Mouse (Mus musculus) limb, embryonic 12.5 days (tissue): ENCODE measurements around the gene Neurod6. TPM values are rescaled to one million over a fixed set of nuclear protein-coding genes. Genes with fewer than 3 reads are reported as not detected.

ENCODE experiments used
- ATAC-seq: fragments of 200-750 bp; cut with Nextera tagmentation; 2 replicates; pipeline ENCODE4 v1.8.0; 2017; ENCODE audit warnings: low read depth, moderate TSS enrichment; ENCODE audit not compliant: insufficient number of reproducible peaks, insufficient read depth, low FRiP score, low TSS enrichment
- H3K27ac ChIP-seq: fragments of 300-500 bp; sonication (generic); 2 replicates; pipeline ENCODE4 v1.5.1; 2016; ENCODE audit warnings: mild to moderate bottlenecking, moderate library complexity
- H3K27me3 ChIP-seq: fragments of 300-500 bp; sonication (generic); 2 replicates; pipeline ENCODE4 v1.6.1; 2016; ENCODE audit warnings: mild to moderate bottlenecking, moderate library complexity
- H3K36me3 ChIP-seq: fragments of 300-500 bp; sonication (generic); 2 replicates; pipeline ENCODE4 v1.6.1; 2016; ENCODE audit warnings: mild to moderate bottlenecking, moderate library complexity
- H3K4me1 ChIP-seq: fragments of 300-500 bp; sonication (generic); replicated peaks from 2 replicates; pipeline ENCODE4 v1.6.1; 2016
- H3K4me2 ChIP-seq: fragments of 300-500 bp; sonication (generic); 2 replicates; pipeline ENCODE4 v1.6.1; 2016; ENCODE audit warnings: mild to moderate bottlenecking, moderate library complexity
- H3K4me3 ChIP-seq: fragments of 300-500 bp; sonication (generic); replicated peaks from 2 replicates; pipeline ENCODE4 v1.5.1; 2016; ENCODE audit warnings: mild to moderate bottlenecking
- H3K9ac ChIP-seq: fragments of 300-500 bp; sonication (generic); replicated peaks from 2 replicates; pipeline ENCODE4 v1.6.1; 2016; ENCODE audit warnings: mild to moderate bottlenecking, moderate library complexity
- H3K9me3 ChIP-seq: fragments of 300-500 bp; sonication (generic); 2 replicates; pipeline ENCODE4 v1.6.1; 2016; ENCODE audit warnings: mild to moderate bottlenecking, moderate library complexity
- WGBS: fragments of 180-500 bp; shearing (Covaris S2); methylation state at CpG from one replicate; pipeline ENCODE4 v1.1.7; 2016; 5-methylcytosine and 5-hydroxymethylcytosine counted together
- polyA plus RNA-seq: library from polyadenylated mRNA; unstranded; fragments of >200 nt; fragmentation: Nextera tagmentation; extraction: Ambion mirVana; gene quantifications from 2 replicates; pipeline ENCODE4 v1.2.1, GENCODE M21; 2016

Gene Neurod6
- polyA plus RNA-seq, 1 experiment from 2014 or later: not detected

DNA sequence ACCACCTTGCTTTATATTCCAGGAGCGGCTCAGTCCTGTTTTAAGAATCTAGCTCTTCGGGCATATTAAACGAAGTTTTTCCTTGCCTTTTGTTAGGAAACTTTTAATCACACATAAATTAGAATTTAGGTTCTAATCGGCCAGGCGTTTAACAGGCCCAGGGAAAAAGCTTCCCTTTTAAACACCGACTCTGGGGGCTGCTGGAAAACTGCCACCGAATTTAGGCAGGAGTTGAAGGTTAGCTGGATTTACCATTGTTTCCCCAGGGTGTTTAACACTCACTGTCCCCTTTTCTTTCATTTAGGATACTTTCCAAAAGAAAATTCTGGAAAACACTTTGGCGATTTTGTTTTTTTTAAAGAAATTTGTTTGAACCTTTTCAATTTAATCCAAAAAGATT lies 3.7 kb downstream of the Neurod6 start:
- peaks cover 31% of the 10 kb centered on the region for H3K27me3 ChIP-seq
- WGBS: 12% methylated on average over 8 of the region's 8 CpGs
- ATAC-seq: no peak
- peak overlapping the region; percentile 38 for H3K4me3 ChIP-seq
- no peaks in the 10 kb centered on the region for H3K9me3 ChIP-seq
- H3K9ac ChIP-seq: peak overlapping the region; percentile 45
- H3K27ac ChIP-seq: no peak overlapping the region
- H3K4me2 ChIP-seq: peak overlapping the region; percentile 72
- no peaks in the 10 kb centered on the region for H3K36me3 ChIP-seq
- H3K4me1 ChIP-seq: peaks cover 18% of the 10 kb centered on the region

DNA sequence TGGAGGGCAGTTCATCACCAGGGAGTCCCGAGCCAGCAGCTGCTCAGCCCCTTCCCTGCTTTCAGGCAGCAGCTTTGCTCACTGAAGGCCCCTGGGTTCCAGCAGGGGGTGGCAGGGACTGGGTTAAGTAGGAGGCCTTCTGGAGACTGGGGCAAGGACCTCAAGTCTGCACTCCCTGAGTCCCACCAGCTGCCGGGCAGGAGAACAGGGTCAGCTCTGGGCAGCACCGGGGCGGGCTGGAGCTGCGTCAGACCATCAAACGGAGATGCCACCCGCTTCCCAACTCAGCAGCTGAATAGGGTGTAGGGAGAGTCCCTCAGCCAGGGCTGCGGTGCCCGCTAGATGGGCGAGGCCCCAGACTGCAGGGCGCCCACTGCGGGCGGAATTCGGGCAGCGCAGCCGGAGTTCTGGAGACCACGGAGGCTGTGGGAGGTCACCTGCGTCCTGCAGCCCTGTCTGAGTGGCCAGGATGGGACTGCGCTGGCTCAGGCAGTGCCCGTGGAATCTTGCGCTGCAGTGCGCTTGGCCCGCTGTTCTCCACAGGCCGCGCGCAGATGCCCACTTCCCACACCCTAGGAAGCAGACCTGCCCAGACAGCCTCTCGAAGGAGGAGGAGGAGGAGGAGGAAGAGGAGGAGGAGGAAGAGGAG lies 4.3 kb downstream of the Neurod6 start:
- no peaks in the 10 kb centered on the region for H3K36me3 ChIP-seq
- peak overlapping the region; percentile 45 for H3K9ac ChIP-seq
- H3K4me1 ChIP-seq: peaks cover 18% of the 10 kb centered on the region
- peaks cover 31% of the 10 kb centered on the region for H3K27me3 ChIP-seq
- WGBS: 2% methylated on average over 27 of the region's 27 CpGs
- H3K27ac ChIP-seq: no peak overlapping the region
- H3K4me3 ChIP-seq: peak overlapping the region; percentile 38
- peak; percentile 59 for ATAC-seq
- no peaks in the 10 kb centered on the region for H3K9me3 ChIP-seq
- peak overlapping the region; percentile 72 for H3K4me2 ChIP-seq

DNA sequence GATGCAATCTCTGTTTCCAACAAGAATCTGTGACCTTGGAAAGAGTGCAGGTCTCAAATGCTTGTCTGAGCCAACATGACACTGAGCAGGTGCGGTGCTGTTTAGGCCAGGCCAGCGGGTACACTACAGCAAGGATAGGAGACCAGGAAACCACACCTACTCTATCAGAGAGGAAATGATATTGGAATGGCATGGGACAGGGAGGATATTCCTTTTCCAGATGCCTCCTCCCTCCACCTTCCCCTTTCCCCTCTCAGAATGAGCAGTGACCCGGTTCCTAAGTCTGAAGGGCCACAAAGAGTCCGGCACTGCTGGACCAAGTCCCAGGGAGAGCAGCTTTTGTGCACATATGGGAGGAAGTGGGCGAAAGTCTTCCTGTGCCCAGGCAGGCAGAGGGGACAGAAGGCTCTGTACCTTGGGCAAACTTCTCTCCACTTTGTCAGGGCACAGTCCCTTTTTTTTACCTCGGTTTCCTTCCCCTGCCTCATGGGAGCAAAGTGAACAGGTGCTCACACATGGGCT lies 4.9 kb downstream of the Neurod6 start:
- no peaks in the 10 kb centered on the region for H3K36me3 ChIP-seq
- no peak overlapping the region for H3K9ac ChIP-seq
- H3K9me3 ChIP-seq: no peaks in the 10 kb centered on the region
- peak overlapping the region; percentile 72 for H3K4me2 ChIP-seq
- peaks cover 12% of the 10 kb centered on the region for H3K4me1 ChIP-seq
- H3K27me3 ChIP-seq: peaks cover 31% of the 10 kb centered on the region
- no peak overlapping the region for H3K4me3 ChIP-seq
- ATAC-seq: no peak
- no peak overlapping the region for H3K27ac ChIP-seq
- 60% methylated on average over 6 of the region's 6 CpGs for whole genome bisulfite sequencing

DNA sequence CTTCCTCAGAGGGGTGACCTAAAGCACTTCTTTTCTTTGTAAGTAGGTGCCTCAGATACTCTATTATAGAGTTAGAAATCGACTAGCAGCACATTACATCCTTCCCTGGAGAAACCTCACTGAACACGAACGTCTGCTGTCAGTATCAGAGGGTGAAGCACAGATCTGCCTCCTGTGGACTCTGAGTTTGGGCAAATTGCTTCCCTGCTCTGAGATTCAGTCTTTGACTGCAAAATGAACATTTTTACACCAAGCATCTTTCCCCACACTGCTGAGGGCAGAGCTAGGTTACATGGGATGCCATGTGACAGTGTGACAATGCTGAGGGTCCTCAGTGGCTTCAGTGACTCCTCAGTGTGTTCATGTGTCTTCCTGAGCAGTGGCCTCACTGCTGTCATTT lies 13.3 kb downstream of the Neurod6 start:
- Histone ChIP-seq H3K9me3 (no peaks in the 10 kb centered on the region), H3K9ac (no peak overlapping the region), H3K4me3 (no peak overlapping the region), H3K27ac (no peak overlapping the region), H3K27me3 (peaks cover 5% of the 10 kb centered on the region; the same call in 1 of the 2 replicates), H3K36me3 (no peaks in the 10 kb centered on the region), H3K4me2 (no peak overlapping the region), H3K4me1 (0 out of 2 replicates have a peak, but pooled peaks cover 5% of the 10 kb centered on the region)
- 83% methylated on average over 3 of the region's 3 CpGs for WGBS
- ATAC-seq: no peak

DNA sequence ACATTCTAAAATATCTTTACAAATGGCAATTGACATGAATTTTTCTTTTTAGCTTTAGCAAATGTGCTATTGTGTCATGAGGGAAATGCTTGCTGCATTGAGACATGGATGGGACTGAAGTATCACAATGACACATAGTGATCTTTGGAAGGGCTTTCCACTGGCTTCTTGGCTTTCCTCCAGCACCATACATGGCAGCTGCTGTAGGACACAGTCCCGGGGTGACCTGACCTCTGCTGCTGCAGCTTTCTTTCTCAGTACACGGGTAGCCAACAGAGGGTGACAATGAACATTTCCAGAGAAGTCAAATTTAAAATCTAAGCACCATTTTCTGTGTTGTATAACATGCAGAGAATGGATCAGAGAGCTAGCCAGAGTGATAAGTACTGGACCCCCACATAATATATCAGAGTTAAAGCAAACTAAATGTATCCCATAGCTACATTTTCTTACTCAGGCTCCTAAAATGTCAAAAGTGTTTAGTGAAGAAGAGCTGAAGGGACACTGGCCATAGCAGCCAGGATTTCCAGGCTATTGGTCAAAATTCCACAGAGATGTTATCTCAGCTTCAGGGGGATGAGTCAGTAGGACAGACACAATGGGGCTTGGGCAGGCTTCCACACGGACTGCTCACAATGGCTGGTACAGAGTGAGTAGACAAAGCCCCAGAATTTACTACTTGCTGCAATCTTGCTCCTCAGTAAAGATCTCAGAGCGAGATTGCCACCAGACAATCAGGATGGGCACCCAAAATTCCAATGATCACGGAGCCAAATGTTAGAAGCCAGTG lies 19.7 kb downstream of the Neurod6 start:
- no peak overlapping the region for H3K4me3 ChIP-seq
- no peaks in the 10 kb centered on the region for H3K27me3 ChIP-seq
- no peak overlapping the region for H3K9ac ChIP-seq
- no peaks in the 10 kb centered on the region for H3K9me3 ChIP-seq
- 73% methylated on average over 5 of the region's 5 CpGs for WGBS
- no peaks in the 10 kb centered on the region for H3K4me1 ChIP-seq
- no peak for ATAC-seq
- H3K4me2 ChIP-seq: no peak overlapping the region
- H3K36me3 ChIP-seq: no peaks in the 10 kb centered on the region
- H3K27ac ChIP-seq: no peak overlapping the region

DNA sequence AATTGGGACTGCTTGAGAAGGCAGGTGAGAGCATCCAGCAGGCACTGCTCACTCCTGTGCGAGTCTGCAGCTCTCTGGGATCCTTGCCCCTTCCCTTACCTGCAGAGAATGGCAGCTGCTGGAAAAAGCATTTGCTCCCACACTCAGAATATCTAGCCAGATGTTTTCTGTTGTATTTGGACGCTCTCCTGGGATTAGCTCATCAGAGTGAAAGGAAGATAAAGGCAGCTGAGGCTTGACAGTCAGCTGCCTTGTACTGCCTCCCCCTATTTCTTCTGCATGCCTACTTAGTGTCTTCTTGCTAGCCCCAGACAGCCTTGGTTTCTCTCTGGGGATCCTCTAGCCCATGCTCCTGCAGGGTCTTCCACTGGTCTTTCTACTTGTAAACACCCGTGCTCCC lies 31.1 kb downstream of the Neurod6 start:
- Histone ChIP-seq H3K9me3 (no peaks in the 10 kb centered on the region), H3K27me3 (peaks cover 5% of the 10 kb centered on the region; the same call in 1 of the 2 replicates), H3K4me3 (no peak overlapping the region), H3K9ac (no peak overlapping the region), H3K36me3 (no peaks in the 10 kb centered on the region), H3K27ac (peak overlapping the region; percentile 69), H3K4me1 (peaks cover 33% of the 10 kb centered on the region), H3K4me2 (no peak overlapping the region)
- ATAC-seq: no peak
- 51% methylated on average over 3 of the region's 3 CpGs for WGBS

DNA sequence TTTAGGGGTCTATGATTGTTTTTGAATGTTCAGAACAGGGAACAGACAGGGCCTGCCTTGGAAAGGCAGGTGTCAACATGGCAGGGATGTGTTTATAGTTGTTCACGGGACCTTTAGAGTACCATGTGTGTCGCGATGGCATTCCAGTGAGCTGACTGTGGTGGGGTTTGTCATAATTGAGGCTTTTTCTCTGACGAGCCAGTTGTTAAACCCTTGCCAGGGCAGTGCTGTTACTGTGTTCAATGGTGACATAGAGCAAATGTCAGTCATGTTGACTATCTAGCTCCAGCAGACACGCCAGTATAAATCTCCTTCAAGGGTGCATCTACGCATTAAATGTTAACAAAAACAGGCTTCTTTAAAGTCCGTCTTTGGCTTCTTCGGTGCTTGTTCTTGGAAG lies 31.5 kb downstream of the Neurod6 start:
- H3K27ac ChIP-seq: peak overlapping the region; percentile 69
- 50% methylated on average over 8 of the region's 8 CpGs for WGBS

DNA sequence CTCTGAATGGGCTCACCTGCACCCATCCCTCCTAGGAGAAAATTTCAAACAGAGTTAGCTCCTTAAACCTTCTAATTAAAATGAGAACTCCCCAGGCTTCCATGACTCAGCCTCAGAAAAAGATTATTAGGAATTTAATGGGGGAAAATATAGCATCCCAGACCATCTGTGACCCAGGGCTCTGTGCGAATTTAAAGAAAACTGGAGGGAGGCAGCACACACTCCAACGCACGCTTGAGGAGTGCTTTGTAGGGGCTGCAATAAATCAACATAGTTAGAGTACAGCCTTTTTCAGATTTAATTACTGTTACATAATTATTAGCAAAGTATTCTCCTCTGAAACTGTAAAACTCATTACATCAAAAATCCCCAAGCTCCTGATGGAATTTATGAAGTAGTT lies 32.2 kb downstream of the Neurod6 start:
- Histone ChIP-seq H3K27ac (peak overlapping the region; percentile 62; the same call in 1 of the 2 replicates), H3K9ac (no peak overlapping the region), H3K9me3 (no peaks in the 10 kb centered on the region), H3K27me3 (peaks cover 7% of the 10 kb centered on the region; the same call in 1 of the 2 replicates), H3K4me3 (no peak overlapping the region), H3K4me1 (peaks cover 37% of the 10 kb centered on the region), H3K4me2 (0 out of 2 replicates have a peak overlapping the region, but pooled peaks have one; percentile 4), H3K36me3 (no peaks in the 10 kb centered on the region)
- 14% methylated on average over 3 of the region's 3 CpGs for WGBS
- 0 out of 2 replicates have a peak, but pooled peaks have one; percentile 60 for ATAC-seq

More for the DNA sequence above, 31.5 kb downstream of the Neurod6 start:
- ATAC-seq: peak; percentile 21; the same call in 1 of the 2 replicates
- peak overlapping the region; percentile 4; the same call in 1 of the 2 replicates for H3K4me2 ChIP-seq
- peaks cover 33% of the 10 kb centered on the region for H3K4me1 ChIP-seq
- no peak overlapping the region for H3K4me3 ChIP-seq
- peaks cover 7% of the 10 kb centered on the region; the same call in 1 of the 2 replicates for H3K27me3 ChIP-seq
- H3K36me3 ChIP-seq: no peaks in the 10 kb centered on the region
- H3K9ac ChIP-seq: no peak overlapping the region
- no peaks in the 10 kb centered on the region for H3K9me3 ChIP-seq

DNA sequence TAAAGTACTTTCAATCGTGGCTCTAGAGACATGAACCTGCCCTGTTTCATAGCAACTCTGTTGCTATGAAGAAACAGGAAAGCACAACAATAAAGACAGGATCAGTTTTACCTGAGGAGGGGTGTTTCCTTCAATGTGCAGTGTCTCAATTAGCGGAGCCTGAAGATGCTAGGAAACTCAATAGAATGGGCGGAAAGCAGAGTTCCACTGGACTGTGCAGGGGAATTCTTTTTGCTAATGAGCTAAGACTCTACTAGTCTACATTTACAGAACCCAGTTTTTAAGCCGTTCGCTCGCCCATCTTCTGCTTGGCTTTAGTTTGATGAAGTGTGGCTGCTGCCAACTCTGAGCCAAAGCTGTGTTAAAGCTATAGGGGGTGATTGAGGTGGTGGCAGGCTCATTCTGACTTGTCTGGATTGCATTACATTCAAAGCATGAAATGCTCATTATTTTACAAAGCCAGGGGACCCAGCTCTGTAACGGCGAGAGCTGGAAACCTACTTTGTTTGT lies 33.2 kb downstream of the Neurod6 start:
- Histone ChIP-seq H3K36me3 (no peaks in the 10 kb centered on the region), H3K4me1 (peaks cover 43% of the 10 kb centered on the region), H3K4me3 (no peak overlapping the region), H3K4me2 (no peak overlapping the region), H3K9ac (no peak overlapping the region), H3K9me3 (no peaks in the 10 kb centered on the region), H3K27ac (peak overlapping the region; percentile 31; the same call in 1 of the 2 replicates), H3K27me3 (peaks cover 7% of the 10 kb centered on the region; the same call in 1 of the 2 replicates)
- 31% methylated on average over 8 of the region's 8 CpGs for WGBS
- ATAC-seq: 0 out of 2 replicates have a peak, but pooled peaks have one; percentile 8

DNA sequence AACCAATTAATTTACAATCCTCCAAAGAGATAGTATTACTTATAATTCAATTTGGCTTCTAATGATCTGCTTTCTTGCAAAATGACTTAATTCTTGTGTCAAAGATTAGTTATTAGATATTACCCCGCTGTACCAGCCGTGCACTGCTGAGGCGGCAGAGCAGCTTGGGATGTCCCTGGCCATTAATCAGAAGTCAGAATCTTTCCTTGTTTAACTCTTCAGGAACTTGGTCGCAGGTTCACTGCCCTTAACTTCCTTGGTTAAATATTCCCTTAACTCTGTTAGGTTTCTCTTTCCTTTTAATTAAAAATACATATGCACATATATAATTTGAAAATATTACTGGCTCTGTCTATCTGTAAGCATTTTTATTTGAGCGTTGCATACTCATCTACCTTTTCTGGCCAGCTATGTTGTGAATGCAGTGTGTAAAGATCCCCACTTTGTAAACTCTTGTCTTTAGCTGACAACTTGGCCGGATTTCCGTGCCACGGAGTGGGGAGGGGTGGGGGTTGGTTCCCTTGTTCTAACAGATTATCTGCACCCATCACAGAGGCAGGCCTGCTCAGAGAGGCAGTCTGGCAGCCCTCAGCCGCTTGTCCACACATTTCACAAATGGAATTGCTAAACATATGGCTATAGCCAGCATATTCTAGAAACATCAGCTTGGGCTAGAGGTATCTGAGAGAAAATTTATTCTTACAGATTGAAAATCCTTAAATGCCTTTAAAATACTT lies 34.1 kb downstream of the Neurod6 start:
- ATAC-seq: no peak
- Histone ChIP-seq H3K27me3 (peaks cover 7% of the 10 kb centered on the region; the same call in 1 of the 2 replicates), H3K4me2 (no peak overlapping the region), H3K9me3 (no peaks in the 10 kb centered on the region), H3K9ac (no peak overlapping the region), H3K4me3 (no peak overlapping the region), H3K36me3 (no peaks in the 10 kb centered on the region), H3K4me1 (peaks cover 43% of the 10 kb centered on the region), H3K27ac (0 out of 2 replicates have a peak overlapping the region, but pooled peaks have one; percentile 54)
- WGBS: 57% methylated on average over 9 of the region's 9 CpGs
